Mouse (Mus musculus) embryo, embryonic 9.5 days (tissue): ENCODE measurements around the gene Dclre1c.
"Not testable (repeated sequence)": the region's sequence is repeated elsewhere in the genome, so short reads cannot be mapped to it uniquely, and the experiment has no call there.

Source experiments
- DNase-seq: peaks from one replicate; pipeline ENCODE4 v3.0.0-alpha.2; 2017; ENCODE audit errors: extremely low spot score

Gene Dclre1c

DNA sequence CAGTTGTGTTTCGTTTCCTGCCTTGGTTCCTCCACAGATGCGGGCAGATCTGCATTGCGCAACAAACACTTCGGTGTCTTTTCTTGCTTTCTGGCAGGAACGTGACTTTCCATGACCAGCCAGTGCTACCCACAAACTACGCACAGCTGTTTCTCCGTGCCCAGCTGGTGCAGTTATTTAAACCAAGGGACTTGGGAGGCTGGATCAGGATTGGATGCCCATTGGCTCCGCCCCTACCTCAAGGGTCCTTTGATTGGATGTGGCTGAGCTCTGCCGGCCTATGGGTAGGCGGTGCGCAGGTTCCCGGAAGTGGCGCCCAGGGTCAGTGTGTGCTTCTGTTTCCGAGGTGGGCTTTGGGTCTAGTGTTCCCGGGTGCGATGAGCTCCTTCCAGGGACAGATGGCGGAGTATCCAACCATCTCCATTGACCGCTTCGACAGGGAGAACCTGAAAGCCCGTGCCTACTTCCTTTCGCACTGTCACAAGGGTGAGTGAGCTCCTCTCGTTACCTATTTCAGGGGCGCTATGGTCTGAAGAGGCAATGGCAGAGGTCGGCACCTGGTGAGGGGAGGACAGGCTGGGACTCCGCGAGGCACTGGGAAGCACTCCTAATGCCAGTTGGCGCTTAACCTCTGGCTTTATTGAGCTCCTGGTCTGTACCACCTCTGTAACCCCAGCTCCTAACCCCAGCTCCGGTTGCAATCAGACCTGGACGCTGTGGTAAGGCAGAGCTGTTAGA, at the start of gene Dclre1c:
Dclre1c (plus strand) TSS at position 291 of the 738 bp plus-strand sequence.
- DNase-seq, result peak; percentile 86

- no peak for DNase-seq
These were observed 36.6 kb upstream of the Dclre1c start for GRCm38 (mm10) chr2:3387105-3387860.

DNA sequence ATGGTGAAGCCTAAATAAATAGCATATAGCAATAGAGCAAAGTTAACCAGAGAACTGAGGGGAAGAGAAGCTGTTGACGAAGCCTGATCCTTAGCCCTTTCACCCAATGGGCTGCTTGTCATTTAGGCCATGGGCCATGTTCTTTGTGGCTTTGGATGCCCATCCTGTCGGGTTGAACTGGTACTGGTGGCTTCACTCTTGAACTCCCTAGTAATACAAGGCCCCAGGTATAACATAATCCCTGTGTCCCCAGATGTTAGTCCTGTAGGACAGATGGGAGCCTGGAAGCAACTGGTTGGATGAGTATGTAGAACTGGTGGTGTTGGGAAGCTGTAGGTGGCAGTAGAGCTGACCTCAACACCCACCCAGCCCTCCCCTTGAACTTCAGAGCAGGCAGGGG, 32.0 kb upstream of the Dclre1c start:
- DNase-seq, result no peak

GRCm38 (mm10) chr2:3397110-3397509, 26.8 kb upstream of the Dclre1c start, which contains the start of gene Olah:
TSS of gene Olah (minus strand) at chr2:3397210.
- not testable (repeated sequence) for DNase-seq

- no peak for DNase-seq
These were observed 17.9 kb upstream of the Dclre1c start for GRCm38 (mm10) chr2:3405981-3406380.

- DNase-seq, result no peak
These were observed 16.2 kb upstream of the Dclre1c start for GRCm38 (mm10) chr2:3407756-3408155.

GRCm38 (mm10) chr2:3414241-3414640, 9.7 kb upstream of the Dclre1c start:
- DNase-seq, result peak; percentile 65

- DNase-seq, result no peak
These were observed 8.3 kb upstream of the Dclre1c start for GRCm38 (mm10) chr2:3415676-3416075.

GRCm38 (mm10) chr2:3418883-3419431, 5.0 kb upstream of the Dclre1c start:
- DNase-seq, result peak; percentile 91

DNA sequence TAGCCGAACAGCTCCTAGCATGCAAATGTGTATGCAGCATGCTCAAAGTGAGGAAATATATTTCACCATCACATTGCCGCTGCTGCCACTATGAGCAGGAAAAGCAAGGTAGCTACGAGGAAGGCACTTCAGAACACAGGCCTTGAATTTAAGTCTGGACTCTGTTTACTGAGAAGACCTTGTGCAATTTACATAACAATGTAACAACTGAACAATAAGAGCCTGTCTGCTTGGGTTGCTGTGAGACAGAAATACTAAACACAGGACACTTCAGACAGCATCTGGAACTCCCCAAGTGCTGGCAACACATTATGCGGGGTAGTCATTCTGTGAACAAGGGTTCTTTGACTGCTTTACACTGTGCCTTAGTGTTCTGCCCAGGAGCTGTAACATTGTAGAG, 3.8 kb upstream of the Dclre1c start:
- no peak for DNase-seq

GRCm38 (mm10) chr2:3422548-3422947, 1.4 kb upstream of the Dclre1c start, which contains the start of gene Meig1:
TSS of gene Meig1 (minus strand) at chr2:3422648.
- DNase-seq, result no peak

DNA sequence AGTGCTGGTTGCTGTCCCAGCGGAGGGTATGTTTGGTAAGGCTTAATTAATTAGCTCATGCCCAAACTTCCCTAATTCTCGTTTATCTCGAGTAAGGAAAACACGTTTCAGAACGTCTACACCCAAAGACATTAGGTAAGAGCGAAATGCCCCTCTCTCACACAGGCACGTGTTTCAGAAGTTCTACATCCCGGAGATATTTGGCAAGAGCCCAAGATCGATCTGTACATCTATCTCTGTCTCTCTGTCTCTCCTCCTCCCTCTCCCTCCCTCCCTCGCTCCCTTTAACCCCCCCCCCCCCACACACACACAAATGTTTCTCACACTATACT, 614 bp downstream of the Dclre1c start:
- DNase-seq, result no peak

- no peak for DNase-seq
These were observed 7.0 kb downstream of the Dclre1c start for GRCm38 (mm10) chr2:3430956-3431355.

- DNase-seq, result no peak
These were observed 11.6 kb downstream of the Dclre1c start for GRCm38 (mm10) chr2:3435369-3436061.

DNA sequence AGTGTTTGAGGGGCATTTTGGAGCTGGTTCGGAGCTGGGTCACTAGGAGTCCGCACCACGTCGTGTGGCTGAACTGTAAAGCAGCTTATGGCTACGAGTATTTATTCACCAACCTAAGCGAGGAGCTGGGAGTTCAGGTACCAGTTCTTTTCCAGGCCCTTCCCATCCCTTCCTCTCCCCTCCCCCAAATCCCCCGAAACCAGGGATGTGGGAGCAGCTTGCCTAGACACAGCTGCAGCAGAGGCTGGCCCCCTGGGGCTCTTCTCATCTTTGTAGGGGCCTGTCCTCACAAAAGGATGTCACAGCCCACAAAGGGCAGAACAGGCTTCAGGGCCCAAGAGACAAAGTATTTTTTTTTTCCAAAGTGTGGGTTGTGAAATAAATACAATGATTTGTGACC, 14.0 kb downstream of the Dclre1c start:
- DNase-seq, result no peak

DNA sequence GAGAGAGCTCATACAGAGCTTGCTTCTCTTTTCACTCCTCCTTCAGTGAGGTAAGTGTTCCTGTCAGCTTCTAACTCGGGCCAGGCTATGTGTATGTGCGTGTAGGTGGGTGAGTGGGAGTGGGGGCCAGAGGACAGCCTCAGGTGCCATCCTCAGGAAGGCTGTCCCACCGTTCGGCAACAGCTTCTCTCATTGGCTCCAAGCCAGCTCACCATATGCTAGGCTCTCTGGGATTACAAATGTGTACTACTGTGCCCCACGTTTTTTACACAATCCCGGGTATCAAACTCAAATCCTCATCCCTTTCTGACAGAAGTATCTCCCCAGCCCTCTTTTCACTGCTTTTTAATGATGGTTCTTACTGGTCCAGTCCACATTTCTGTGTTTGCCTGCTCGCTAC, 20.3 kb downstream of the Dclre1c start:
- DNase-seq, result no peak

- no peak for DNase-seq
These were observed 22.1 kb downstream of the Dclre1c start for GRCm38 (mm10) chr2:3445984-3446383.

DNA sequence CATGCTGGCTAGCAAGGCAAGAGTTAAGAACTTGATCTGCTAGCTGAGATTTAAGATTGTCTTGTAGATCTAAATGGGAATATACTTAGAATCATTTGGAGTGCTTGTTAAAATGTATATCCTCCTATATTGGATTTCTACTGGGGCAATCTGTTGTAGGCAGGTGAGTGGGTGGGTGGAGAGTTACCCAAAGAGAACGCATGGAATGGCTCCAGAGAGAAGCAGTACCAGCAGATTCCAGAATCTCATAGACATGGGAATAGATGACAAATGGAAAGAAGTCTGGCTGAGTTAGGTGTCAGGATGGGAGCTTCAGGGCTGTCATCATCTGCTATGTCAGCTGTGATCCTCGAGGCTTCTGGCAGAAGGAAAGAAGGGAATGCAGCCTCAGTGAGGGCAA, 25.5 kb downstream of the Dclre1c start:
- DNase-seq, result no peak

GRCm38 (mm10) chr2:3453096-3453495, 29.2 kb downstream of the Dclre1c start:
- no peak for DNase-seq

DNA sequence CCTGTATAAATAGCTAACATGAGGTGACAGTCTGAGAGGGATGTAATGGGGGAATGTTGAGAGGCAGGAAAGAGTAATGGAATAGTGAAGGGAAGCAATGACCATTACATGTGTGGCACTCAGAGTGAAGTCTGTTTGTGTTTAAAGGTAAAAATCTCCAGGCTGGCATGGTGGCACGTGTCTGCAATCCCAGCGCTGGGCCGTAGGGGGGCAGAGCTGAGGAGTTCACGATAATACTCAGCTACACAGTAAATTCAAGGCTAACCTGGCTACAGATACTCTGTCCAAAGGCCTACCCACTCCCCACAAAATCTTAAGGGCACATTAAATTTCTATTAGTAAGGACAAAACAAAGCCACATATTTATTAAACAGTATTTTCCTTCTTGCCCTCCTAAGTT, 32.7 kb downstream of the Dclre1c start:
- no peak for DNase-seq

- no peak for DNase-seq
These were observed 50.0 kb downstream of the Dclre1c start for GRCm38 (mm10) chr2:3473891-3474290.

DNA sequence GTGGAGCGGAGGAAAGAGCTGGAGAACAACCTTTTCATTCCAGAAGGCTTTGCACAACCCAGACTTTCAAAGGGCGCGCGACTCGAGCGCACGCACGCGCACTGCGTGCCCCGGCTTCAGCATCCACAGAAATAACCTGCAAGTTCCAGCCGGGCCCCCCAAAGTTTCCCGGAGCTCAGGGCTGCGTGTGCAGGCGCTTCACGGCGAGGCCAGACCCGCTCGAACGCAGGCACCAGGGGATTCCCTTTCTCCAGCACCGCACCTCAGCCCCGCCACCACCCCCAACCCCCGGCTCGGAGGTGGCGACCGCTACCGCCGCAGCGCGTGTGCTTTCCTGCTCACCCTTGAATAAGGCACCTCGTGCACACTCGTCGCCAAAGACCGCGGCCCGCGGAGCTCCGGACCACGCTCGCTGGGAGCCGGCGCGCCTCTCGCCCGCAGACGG, 50.5 kb downstream of the Dclre1c start:
- peak; percentile 82 for DNase-seq
